Mouse (Mus musculus) adrenal gland, postnatal 14 days (tissue): ENCODE results near the gene Lonrf2. TPM values are rescaled to one million over a fixed set of nuclear protein-coding genes. Genes with fewer than 3 reads are reported as not detected.

Experiments used
- DNase-seq: peaks from one replicate; pipeline ENCODE4 v3.0.0; 2021; ENCODE audit warnings: mixed read lengths
- long read RNA-seq, 2 experiments: library from polyadenylated mRNA; stranded (forward); transcript quantifications; one replicate each; pipeline ENCODE4 v2.0.0; 2021
- total RNA-seq: library from RNA; stranded (reverse); gene quantifications from 2 replicates; pipeline ENCODE4 v1.2.3, GENCODE M21; 2021

Lonrf2 gene
- 5.0 and 5.3 TPM in 2 replicates for total RNA-seq
- long read RNA-seq, experiment 1, full-length matches to known transcripts, result 2 of 4 reads
- long read RNA-seq, experiment 1, partial matches to known transcripts, result 0 of 4 reads
- long read RNA-seq, experiment 1, other reads (novel, unspliced or antisense), result 2 of 4 reads
- long read RNA-seq, experiment 2, partial matches to known transcripts, result 0 of 1 reads
- long read RNA-seq, experiment 2, other reads (novel, unspliced or antisense), result 1 of 1 reads

DNA sequence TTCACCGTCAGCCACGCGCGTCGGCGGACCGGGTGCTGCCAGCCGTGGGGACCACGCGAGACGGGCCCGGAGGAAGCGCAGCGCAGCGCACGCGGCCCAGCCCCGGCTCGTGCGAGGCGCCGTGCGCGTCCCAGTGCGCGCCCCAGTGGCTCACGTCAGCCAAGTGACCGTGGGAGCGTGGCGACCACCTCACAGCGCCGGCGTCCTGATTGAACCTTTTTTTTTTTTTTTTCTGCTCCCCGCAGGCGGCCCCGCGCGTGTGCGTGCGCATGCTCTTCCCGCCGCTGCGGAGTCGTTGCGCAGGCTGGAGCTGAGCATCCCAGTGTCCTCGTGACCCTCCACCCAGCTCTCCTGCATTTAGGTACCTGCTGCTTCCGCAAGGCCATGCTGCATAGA is at the start of gene Lonrf2:
Lonrf2 (minus strand) TSS at position 235 of the 396 bp plus-strand sequence.
- peak; percentile 24 for DNase-seq

DNA sequence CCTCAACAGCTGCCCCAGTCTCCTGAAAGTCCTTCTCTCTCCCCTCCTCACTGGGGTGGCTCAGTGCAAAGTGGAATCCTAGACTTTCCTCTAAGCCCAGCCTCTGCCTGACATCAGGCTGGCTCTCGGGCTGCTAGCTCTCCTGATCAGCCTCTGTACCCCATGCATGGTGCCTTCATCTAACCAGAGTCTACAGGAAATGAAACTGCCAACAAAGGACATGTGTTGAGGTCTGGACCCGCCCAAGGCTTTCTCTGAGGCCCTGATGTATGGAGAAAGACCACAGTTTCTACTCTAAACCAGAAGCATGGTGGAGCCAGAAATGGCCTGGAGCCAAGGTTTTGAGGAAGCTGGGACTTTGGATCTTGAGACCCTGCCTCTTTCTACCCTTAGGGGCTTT is 49.4 kb upstream of the Lonrf2 start:
- no peak for DNase-seq

DNA sequence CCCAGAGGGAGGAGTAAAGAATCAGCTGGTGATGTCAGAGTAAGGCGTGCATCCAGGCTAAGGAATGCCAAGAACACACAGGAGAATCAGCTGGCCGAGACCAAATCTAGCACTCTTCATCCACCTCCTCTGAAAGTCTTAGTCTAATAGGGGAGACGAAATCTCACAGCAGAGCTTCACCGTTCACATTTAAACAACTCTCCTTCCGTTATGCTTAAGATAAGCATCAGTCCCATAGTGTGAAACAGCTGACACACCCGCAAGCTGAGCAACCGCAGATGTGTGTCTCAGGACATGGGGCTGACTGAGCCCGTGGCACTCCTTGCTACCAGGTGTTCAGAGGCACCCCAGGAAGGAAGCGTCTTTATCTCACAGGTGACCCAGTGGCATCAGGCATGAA is 47.3 kb upstream of the Lonrf2 start:
- DNase-seq, result no peak

DNA sequence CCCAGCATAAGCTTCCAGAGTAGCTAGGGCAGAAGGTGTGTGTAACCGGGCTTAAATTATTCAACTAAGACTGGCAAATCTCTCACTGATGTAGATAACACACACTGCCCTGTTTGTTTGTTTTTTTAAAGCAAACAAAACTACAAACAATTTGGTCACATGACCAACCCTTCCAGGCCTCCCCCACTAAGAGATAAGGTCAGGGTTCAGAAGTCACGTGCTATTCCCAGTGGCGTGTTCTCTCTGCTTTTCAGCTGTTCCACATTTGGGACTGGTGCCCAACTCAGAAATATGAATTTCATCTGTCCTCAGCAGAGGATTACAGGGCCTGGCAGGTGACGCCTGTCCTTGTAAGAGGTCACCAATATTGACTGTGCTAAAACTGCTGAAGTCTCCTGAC is 46.2 kb upstream of the Lonrf2 start:
- no peak for DNase-seq

DNA sequence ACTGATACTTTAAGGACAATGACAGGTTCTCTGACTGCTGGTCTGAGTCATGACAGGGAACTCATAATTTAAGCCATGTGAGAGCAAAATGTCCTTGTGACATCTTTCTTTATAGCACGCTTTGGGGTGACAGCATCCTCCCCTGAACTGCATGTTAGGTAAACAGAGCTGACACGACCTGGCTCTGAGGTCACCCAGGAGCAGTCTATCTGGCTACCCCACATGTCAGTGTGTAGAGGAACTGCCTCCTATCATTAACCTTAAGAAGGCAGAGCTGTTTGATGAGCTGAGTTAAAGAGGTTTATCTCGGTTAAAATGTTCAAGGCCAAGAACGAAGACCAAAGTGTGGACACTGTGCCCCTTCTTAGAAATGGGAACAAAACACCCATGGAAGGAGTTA is 44.9 kb upstream of the Lonrf2 start:
- peak; percentile 31 for DNase-seq

DNA sequence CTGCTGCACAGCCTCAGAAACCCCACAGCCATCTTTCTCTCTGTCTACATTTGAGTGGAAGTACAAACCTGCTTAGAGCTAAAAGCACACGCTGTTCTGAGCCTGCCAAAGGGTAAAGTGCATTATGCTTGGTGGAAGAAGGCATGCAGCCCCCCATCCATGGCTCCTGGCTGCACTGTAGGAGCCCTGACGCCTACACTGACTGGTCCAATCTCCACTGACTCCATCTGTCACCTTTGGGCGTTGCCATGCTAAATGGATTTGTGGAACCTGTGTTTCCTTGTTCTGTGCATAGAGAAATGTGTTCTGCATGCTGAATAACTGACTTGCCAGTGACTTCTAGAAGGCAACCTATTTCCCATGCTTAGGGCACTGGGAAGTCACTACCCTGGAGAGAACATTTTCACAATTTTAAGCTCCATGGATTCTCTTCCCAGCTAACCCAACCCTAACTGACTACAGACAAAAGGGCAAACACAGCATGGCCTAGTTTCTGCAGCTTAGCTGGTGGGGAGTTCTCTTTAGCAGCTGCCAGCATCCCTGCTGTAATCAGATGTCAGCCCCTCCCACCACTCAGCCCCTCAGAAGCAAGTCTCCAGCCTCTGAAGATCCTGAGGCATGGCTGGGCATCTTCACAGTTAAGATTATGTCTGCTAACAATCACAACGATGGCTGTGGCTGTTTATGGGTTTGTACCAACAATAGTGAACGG is 40.3 kb upstream of the Lonrf2 start:
- DNase-seq, result no peak

DNA sequence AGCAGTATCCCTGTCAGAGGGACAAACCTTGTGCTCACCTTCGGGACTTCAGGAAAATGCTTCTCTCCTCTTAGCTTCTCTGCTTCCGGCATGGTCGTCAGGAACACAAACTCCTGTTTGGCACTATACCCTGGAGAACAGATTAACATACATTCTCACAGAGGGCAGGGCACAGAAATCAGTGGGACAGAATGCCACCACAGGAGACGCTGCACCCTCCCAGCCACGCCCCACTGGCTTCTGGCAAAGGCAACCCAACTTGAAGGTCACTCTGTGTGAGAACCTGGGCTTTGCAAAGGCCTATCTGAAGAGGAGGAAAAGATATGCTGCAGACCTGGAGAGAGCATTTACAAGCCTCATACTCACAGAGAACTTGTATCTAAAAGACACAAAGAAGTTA is 37.4 kb upstream of the Lonrf2 start:
- DNase-seq, result no peak

DNA sequence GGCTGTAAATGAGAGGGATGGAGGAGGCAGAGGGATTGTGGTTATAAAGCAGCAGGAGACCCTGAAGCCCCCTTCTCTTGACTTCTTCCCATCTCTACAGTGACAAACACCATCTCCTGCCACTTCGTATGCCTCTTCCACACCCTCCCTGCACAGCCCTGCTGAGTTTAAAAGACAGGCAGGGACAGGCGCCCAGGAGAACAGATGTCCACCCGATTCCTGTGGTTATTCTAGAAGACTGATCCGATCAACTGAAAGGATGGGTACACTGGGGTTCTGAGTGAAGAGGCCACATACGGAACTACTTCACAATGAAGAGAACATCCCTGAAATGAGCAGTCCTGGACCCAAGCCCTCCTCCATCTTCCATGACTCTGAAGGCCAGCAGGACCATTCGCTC is 35.3 kb upstream of the Lonrf2 start:
- DNase-seq, result no peak

DNA sequence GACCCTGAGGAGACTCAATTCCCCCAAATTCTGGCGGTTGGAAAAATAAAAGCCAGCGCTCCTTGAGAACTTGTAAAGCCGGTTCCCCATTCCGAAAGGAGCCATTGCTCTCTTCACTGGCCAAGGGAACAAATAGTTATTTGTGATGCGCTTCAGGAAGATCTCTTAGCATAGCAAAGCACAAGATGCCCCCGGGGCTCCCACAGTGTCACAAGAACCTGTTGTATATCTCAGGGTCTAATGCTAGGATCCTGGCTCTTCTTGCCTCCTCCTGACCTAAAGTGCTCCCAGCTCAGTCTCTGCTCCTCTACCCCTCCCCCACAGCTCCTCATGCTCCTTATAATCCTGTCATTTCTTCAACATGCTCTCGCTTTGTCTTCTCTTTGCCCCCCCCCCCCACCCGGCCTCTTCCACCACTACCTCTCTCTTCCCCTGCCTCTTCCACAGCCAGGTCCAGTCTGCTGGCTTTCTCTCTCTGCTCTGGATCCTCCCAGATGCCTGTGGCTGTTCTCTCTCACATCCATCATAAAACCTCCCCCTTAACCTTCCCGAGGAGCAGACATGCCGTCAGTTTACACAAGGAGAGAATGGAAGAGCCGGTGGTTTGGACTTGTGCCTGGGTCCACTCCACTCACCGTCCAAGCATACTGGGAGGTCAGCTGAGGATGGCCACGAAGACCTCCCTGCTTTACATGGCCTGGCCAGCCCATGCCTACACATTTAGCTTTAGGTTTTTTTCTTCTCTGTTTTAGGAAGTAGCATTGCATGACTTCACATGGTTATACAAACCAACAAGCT is 33.1 kb upstream of the Lonrf2 start:
- no peak for DNase-seq

DNA sequence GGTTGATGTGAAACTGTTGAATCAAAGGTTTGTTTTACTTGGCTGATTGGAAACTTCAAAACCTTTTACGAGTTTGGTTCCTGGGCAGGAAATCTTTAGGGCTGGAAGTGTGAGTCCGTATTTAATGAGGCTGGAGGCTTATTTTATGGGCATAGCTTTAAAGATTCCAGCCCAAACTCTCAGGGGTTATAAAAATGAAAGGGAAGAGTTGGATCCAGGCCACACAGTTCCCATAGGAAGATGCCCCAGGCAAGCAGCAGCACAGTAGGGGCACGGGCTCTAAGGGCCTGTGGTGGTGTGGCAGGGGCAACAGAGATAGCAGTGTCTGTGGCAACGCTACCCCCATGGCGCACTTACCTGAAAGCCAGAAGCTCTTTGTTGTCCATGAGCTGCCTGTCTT is 29.7 kb upstream of the Lonrf2 start:
- DNase-seq, result no peak

DNA sequence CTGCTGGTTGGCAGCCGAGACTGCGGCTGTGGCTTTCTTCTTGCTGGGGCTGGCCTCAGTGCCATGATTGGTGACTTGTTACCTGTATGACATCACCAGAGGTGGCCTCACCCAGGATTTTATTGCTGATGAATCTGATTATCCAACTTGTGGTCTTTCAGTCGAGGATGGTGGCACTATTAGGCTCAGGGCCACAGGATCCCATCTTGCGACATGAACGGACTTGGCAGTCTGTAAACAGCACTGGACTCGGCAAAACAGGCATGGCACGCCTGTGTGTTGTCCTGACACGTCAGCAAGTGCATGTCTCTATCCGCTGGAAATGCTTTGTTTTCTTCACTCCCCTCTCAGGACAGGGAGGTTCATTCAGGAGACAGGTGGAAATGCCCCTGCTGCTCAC is 27.8 kb upstream of the Lonrf2 start:
- no peak for DNase-seq

DNA sequence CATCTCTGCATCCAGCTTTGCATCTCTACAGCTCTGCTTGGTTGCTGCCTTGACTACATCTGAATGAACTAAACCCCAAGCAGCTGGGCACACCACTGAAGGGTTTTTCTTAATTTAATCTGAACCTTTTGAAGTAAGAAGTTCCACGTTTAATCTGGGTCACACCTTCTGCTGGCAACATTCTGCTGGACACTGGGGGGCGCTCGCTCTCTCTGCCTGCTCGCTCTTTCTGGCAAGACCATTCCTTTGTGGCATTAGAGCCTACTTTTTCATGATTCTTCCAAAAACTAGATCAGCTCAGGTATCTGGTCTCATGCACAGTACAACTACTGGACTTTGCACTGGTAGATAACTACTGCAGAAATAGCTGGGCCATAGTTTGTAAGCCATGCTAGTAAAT is 25.7 kb upstream of the Lonrf2 start:
- peak; percentile 57 for DNase-seq

DNA sequence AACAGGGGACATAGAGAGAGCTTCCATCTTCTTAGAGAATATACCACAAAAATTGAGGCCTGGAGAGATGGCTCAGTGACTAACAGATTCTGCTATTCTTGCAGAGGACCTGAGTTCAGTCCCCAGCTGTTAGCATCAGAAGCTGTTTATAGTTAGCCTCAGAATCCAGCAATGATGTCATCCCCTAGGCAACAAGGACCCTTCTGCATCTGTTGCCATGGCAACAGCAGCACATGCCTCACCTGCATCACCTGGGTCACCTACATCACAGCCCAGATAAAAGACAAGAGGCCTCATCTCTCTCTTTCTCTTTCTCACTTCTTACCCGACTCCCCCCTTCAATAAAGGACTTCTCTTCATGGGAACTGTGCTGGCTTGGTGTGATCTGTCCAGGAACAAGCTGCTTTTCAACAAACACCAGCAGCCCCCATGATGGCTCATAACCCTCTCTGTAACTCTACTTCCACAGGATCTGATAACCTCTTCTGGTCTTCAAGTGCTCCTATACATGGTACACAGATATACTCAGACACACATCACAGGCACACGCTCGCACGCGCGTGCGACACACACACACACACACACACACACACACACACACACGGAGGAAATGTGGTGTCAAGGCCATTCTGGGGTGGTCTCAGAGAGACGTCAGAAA is 24.5 kb upstream of the Lonrf2 start:
- DNase-seq, result no peak

DNA sequence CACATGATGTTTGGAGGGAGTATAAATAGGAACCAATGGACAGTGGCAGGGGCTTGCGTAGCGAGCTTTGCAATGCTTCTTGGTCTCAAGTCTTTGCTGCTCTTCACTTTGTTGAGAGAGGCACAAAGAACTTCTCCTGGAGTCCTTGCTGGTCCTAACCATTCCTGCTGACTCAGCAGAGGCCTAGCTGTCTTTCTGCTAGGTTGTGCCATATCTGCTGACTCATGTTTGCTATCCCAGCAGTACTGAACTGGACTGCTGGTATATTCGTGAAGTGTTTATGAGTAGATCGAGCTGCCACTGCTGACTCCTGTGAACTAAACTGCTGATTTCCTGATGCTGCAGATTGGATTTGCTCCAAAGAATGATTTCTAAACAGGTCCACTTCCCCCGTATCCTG is 23.7 kb upstream of the Lonrf2 start:
- DNase-seq, result no peak

DNA sequence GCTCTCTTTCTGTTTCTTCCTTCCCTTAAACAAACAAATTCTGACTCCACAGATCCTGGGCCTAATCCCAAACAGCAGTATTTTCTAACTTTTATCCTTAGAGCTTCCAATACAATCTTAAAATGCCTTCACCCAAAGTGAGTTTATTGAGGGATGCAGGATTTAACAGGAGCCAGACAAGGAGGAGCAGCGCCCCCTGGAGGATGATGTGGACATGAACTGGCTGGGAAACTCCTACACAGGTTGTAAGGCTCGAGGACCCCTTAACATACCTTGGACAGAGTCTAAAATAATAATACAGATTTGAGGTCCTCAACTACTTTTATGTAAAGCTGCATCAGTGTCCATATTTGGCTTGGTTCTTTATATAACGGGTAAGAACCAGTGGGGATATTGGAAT is 19.7 kb upstream of the Lonrf2 start:
- peak; percentile 74 for DNase-seq

DNA sequence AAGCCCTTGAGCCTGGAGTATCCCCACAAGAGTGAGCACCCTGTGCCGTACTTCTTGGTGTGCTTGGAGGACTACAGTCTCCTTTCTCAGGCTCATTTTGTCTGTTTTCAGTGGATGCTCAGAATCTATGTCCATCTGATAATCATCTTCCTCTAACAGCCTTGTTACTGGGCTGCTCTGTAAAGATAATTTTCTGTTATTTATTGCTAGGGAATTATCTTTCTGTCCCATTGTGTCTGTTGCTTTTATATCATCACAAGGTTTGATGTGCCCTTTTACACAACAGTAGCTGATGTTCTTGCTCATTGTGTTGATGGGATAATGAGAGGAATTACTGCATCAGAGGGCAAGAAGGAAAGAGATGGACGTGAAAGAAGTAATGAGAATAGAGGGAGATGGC is 15.7 kb upstream of the Lonrf2 start:
- no peak for DNase-seq

DNA sequence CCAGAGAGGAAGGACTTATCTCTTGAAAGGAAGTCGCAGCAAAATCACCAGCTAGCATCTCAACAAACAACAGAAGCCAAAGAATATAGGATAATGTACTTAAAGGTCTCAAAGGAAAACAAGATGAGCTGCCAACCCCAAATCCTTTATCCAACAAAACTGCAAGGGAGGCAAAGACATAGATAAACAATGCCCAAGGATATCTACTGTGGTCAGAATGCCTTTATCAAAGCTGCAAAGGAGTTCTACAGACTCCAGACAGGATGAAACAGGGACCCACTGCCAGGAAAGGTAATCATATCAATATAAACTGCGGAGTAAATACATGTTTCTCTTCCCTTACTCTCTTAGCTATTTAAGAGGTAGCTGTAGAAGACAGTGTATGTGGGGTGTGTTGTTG is 14.1 kb upstream of the Lonrf2 start:
- DNase-seq, result no peak

DNA sequence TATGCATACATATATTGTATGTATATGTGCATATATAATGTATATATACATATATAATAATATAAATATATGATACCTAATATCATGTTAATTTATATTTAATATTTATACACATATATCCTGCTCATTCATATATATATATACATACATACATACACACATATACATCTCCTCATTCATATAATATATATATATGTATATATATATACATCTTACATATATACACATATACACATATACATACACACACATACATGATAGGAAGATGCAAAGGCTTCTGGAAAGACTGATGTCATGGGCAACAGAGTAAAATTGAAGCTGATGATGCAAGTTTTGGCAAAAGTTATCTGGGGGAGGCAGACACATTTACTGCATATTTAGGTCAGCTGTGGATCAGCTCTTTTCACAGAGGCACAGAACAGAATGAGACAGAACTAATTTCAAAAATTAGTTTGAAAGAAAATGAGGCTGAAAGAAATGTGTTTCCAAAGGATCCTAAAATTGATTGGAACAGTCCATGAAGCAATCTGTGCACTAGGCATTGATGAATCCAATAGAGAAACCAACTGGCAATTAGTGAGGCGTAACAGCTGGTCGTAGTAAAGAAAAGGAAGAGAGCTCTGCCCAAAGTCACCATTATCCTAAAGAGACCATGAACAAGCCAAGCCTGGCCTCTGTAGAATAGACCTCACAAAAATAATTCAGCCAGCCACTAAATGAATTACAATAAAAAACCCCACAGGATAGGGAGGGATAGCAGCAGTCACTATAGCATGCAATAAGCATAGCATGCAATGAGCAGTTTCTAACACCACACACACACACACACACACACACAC is 12.2 kb upstream of the Lonrf2 start:
- DNase-seq, result no peak

DNA sequence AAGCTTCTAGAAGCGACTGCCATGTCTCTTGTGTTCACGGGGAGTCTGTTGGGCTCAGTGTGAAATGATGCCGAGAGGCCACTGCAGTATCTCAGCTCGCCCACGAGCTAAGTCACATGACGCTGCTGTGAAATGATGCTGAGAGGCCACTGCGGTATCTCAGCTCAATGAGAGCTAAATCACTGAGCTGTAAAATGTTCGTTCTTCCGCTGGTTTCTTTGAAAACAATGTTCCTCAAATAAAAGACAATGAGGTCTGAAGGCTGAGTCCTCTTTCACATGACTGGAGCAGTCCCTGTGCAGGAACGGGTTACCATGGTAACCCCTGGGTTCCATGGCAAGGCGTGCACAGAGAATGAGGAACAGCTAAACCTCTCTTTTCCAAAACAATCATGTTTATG is 11.5 kb upstream of the Lonrf2 start:
- DNase-seq, result no peak

DNA sequence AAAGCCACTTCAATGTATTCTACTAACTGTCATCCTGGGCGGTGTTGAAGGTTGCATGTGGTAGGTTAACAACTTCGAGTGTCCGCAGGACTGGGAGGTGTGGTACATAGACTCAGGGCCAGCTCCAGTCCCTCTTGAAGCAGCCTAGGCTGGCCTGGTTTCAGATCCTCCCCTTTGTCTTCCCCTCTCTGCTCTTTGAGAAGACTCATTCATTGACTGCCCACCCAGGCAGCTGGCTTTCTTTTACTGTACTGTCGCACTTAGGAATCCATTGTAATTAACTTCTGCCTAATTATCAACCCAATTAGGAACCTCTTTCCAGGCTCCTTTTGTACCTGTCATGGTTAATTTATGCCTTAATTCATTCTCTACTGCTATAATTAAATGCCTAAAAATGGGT is 6.8 kb upstream of the Lonrf2 start:
- no peak for DNase-seq

DNA sequence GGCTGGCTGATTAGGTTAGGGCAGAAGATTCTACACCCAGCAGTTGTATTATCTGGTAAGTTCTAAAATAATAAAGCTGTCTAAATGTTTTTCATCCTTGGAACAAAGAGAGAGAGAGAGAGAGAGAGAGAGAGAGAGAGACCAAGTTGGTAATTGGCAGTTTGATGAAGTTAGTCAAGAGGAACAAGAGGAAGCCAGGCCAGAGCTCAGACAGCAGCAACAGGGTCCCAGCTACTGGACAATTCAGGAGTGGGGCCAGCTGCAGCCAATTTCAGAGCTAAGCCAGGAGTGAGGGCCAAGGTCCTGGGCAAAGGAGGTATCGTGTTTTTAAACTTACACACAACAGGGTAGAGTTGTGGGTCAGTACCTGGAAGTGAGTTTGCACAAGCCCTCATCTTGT is 6.3 kb upstream of the Lonrf2 start:
- no peak for DNase-seq

DNA sequence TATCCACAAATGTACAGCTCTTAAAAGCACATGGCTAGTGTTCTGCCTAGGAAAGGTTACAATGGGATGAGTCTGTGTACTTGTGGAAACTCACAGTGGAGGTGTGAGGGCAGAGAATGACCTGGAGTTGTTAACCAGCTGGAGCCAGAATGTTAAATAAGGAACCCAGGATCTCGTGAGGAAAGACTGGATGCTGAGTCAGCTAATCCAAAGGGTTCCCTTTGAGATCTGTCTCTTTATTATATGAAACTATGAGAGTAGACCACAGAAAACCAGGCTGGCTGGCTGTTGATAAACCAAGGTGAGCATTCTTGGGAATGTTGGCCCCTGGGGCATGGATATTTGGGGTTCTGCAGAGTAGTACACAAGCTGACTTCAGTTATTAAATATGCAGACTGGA is 3.4 kb upstream of the Lonrf2 start:
- DNase-seq, result no peak
